Mouse (Mus musculus) erythroblast, adult 5-6 weeks (primary cell): ENCODE data around the gene Spon1. TPM values are rescaled to one million over a fixed set of nuclear protein-coding genes. Genes with fewer than 3 reads are reported as not detected.

Experiments used
- ATAC-seq: replicated peaks from 2 replicates; pipeline ENCODE4 v1.8.0; 2016; ENCODE audit warnings: moderate number of reproducible peaks, mild to moderate bottlenecking, moderate TSS enrichment, inconsistent platforms; ENCODE audit not compliant: poor library complexity, low FRiP score, severe bottlenecking
- total RNA-seq, 2 experiments: library from RNA; stranded (forward) in 1 of 2; stranded (reverse) in 1 of 2; fragments of 150-400 nt in 1 of 2; fragments of 200-764, 138-1000 nt in 1 of 2; gene quantifications; 2 replicates each; pipeline versions ENCODE4 v1.2.3 to v1.2.4; 2015 to 2017; ENCODE audit warnings: low replicate concordance in 2 of 2

Spon1 gene
- total RNA-seq, 2 experiments from 2014 or later = 0.17 TPM; not detected in 1

DNA sequence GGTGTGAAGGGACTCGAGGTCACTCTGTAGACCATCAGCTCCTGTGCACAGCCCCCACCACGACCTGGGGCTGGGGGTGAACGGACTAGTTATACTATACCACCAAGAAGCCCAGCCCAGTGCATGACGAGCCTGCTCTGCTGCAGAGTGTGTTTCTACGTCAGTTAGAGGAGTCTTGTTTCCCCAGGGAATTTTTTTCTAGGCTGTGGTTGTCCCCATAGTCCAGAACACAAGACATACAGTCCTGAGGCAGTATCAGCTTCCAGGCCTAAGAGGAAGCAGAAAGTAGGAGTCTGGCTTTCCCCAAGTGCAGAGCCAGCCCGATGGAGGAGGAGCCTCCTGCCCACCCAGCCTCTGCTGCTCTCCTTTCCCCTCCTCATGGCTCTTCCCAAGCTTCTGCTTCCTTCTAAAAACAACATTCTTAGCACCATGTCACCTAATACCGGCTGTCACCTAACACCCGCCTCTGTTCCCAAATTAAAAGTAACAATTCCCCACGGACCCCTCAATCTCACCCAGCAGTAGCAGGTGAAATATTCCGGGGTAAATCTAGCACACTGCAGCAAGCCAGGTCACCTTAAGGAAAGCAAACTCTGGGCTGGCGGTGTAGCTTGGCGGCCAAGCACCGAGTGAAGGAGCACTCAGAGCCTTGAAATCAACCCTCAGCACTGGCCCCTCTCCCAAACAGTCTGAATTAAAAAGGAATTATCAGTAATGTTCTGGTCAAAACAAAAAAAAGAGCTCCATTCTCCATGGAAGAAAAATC lies 306.2 kb downstream of the Spon1 start:
- ATAC-seq = no peak

DNA sequence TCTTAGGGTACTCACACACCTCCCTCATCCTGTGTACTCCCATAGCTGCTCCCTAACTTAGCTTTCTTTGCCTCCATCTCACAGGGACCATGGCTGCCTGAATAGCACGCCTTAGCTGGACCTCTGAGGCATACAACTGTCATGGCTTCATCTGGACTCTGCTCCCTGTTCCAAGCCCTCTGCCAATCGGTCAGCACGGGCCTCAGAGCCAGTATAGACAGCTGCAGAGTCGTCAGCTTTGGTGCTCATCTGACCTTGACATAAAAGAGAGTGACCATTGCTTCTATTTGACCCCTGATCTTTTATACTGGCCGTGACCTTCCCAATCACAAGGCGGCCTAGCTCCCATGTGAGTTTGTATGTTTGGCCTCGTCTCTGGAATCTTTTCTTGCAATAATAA lies 308.3 kb downstream of the Spon1 start:
- no peak for ATAC-seq

GRCm38 (mm10) chr7:114074595-114074994 lies 308.8 kb downstream of the Spon1 start:
- no peak for ATAC-seq

GRCm38 (mm10) chr7:114079343-114079742 lies 313.5 kb downstream of the Spon1 start:
- ATAC-seq = no peak

- ATAC-seq = no peak
Measured at GRCm38 (mm10) chr7:114080250-114080649, 314.5 kb downstream of the Spon1 start.

GRCm38 (mm10) chr7:114081633-114082420 lies 316.0 kb downstream of the Spon1 start:
- no peak for ATAC-seq

GRCm38 (mm10) chr7:114083088-114083487 lies 317.3 kb downstream of the Spon1 start:
- no peak for ATAC-seq

DNA sequence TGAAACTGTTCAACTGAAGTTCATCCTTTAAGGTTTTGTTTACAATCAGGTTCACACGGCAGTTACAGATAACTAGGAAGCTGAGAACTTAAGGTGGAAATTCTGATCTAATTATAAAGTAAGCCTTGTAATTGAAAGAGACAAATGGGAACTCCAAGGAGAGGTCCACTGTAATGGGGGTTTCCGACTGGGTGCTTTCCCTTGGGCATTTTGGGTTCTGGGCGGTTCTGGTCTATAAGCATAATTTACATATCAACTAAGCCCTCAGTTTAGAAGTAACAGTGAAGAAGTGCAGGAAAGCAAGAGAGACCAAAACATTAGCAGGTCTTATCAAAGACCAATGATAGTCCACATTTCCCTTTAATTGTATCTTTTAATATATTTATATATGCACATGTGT lies 318.0 kb downstream of the Spon1 start:
- ATAC-seq = no peak

DNA sequence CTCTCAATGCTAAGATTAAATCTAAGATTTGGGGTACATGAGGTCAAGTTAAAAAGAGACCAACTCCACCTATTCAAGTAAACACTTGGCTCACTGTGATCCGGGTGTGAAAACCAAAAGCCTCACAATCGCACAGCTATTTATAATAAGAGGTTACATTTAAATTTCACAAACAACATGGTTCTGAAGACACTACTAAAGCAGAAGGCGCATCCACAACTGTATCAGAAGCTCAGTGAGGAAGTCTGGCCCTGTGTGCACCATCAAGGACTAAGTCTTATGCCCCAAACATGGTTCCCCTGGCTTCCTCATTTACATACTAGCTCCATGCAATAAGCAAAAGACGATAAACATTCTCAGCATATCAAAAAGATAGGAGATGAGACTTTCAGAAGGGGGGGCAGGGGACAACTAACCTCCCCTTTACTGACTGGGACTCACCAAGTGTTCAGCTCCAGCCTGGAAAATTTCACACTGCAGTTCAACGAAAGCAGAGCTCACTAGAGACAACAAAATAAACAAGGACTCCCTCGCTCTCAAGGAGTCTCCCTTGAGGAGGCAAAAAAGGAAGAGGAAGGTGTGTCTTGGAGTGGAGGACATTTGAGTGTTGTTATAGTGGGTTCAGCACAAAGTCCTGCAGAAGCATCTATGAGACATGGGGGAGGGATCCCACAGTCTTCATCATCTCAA lies 320.4 kb downstream of the Spon1 start:
- ATAC-seq = no peak

DNA sequence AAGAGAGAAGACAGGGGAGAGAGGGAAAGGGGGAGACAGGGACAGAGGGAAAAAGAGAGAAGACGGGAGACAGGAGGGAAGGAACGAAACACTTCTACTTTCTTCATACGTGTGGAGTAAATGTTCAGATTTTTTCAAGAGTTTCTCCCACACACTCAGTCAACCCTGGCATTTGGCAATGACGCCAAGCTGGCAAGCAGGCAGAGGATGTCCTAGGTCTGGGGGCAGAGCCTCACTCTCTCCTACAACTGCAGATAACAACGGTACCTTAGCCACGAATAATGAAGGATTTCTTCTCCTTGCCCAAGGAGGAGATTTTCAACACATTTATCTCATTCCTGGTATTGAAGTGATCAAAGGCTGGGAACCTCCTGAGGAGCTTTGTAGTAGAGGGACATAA lies 321.5 kb downstream of the Spon1 start:
- ATAC-seq = no peak

DNA sequence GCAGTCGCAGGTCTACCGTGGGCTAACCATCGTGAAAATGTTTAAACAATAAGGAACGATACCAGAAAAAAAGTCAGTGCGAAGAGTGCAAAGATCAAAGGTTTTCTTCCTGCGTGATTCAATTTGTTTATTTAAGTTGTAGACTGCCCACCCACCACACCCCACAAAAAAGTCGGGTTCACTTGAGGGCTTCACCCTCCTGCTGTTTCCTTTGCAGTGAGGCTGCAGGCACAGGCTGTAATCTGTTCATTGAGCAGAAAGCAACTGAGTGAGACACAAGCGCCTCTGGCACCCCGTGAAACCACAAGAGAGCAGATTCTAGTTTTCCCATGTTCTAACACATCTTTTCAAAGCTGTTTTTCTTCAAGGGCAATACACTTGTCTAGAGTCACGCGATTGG lies 322.2 kb downstream of the Spon1 start:
- no peak for ATAC-seq

DNA sequence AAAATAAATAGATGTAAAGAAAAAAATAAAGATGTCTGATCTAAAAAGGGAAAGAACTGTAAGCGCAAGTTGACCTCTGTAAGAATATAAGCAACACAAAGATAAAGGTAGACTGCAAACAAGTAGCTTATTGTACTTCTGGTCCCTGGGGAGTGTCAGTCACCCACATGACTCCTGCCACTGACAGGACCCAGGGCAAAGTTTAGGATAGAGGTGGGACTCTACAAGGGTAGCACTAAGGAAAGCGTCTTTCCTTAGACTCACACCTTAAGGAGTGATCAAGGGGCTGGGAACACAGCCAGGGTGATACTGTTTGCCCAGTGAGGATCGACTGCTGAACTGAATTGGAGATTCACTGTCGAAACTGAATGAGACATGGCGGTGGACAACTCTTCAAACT lies 323.1 kb downstream of the Spon1 start:
- ATAC-seq = no peak

- ATAC-seq = no peak
Measured at GRCm38 (mm10) chr7:114090231-114090630, 324.4 kb downstream of the Spon1 start.

DNA sequence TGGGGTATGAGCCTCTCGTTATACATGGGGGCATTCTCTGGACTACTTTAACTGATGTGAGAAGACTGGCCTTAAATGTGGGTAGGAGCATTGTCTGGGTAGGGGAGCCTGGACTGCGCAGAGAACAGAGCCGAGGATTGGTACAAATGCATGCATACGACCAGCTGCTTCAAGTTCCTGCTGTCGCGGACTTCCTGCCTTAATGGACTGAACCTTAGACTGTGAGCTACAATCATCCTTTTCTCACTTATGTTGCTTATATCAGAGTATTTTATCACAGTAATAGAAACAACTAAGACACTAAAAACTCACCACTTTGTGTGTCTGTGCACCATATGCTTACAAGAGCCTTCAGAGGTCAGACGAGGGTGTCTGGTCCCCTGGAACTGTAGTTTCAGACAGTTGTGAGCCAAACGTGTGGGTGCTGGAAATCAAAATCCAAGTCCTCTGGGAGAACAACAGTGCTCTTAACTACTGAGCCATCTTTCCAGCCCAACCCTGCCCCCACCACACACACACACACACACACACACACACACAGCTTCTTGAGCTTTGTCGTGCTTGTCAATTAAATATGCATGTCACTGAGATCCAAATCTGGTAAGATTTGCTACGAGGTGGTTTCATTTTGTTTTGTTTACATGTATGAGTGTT lies 325.2 kb downstream of the Spon1 start:
- ATAC-seq = no peak
